Mouse (Mus musculus) thymus, adult 18-20 months (tissue): Measurements from ENCODE around the gene Pak3.
"Not testable (repeated sequence)": the region's sequence is repeated elsewhere in the genome, so short reads cannot be mapped to it uniquely, and the experiment has no call there.

Source experiments
- DNase-seq, 2 experiments: peaks; one replicate each; pipeline ENCODE4 v3.0.0; 2022; ENCODE audit warnings: mixed read lengths in 2 of 2

Pak3 gene

GRCm38 (mm10) chrX:143518168-143518901 lies at the start of gene Pak3:
TSS of gene Pak3 (plus strand) at chrX:143518591.
- no peak for DNase-seq

- peak; percentile 50 to 97 for DNase-seq
These were observed 35.5 kb upstream of the Pak3 start for GRCm38 (mm10) chrX:143482866-143483265.

- DNase-seq, result no peak
These were observed 17.2 kb upstream of the Pak3 start for GRCm38 (mm10) chrX:143501053-143501695.

GRCm38 (mm10) chrX:143501776-143502365 lies 16.5 kb upstream of the Pak3 start:
- no peak for DNase-seq

GRCm38 (mm10) chrX:143518917-143519316 lies 526 bp downstream of the Pak3 start:
- DNase-seq, result no peak

- DNase-seq, result not testable (repeated sequence)
These were observed 1.1 kb downstream of the Pak3 start for GRCm38 (mm10) chrX:143519454-143519853.

- DNase-seq, result no peak
These were observed 1.8 kb downstream of the Pak3 start for GRCm38 (mm10) chrX:143520195-143520594.

GRCm38 (mm10) chrX:143532331-143532730 lies 13.9 kb downstream of the Pak3 start:
- DNase-seq, result no peak

- DNase-seq, result no peak
These were observed 15.2 kb downstream of the Pak3 start for GRCm38 (mm10) chrX:143533574-143533973.

GRCm38 (mm10) chrX:143542756-143543155 lies 24.4 kb downstream of the Pak3 start:
- DNase-seq, result no peak

- DNase-seq, result no peak
These were observed 24.9 kb downstream of the Pak3 start for GRCm38 (mm10) chrX:143543186-143543793.

- DNase-seq, result no peak
These were observed 55.3 kb downstream of the Pak3 start for GRCm38 (mm10) chrX:143573691-143574090.

GRCm38 (mm10) chrX:143579925-143580324 lies 61.5 kb downstream of the Pak3 start:
- DNase-seq, result no peak

GRCm38 (mm10) chrX:143580458-143580959 lies 62.1 kb downstream of the Pak3 start:
- DNase-seq, result no peak

GRCm38 (mm10) chrX:143606877-143607449 lies 88.6 kb downstream of the Pak3 start:
- no peak for DNase-seq

- DNase-seq, result no peak
These were observed 100.3 kb downstream of the Pak3 start for GRCm38 (mm10) chrX:143618734-143619133.

GRCm38 (mm10) chrX:143627767-143628166 lies 109.4 kb downstream of the Pak3 start:
- DNase-seq, result no peak

GRCm38 (mm10) chrX:143643936-143644335 lies 125.5 kb downstream of the Pak3 start:
- DNase-seq, result no peak

GRCm38 (mm10) chrX:143644807-143645206 lies 126.4 kb downstream of the Pak3 start:
- DNase-seq, result no peak

GRCm38 (mm10) chrX:143654308-143655176 lies 136.2 kb downstream of the Pak3 start:
- DNase-seq, result no peak

- DNase-seq, result no peak
These were observed 136.7 kb downstream of the Pak3 start for GRCm38 (mm10) chrX:143655177-143655492.
